Mouse (Mus musculus): Measurements from ENCODE around the gene Zfr.

DNA sequence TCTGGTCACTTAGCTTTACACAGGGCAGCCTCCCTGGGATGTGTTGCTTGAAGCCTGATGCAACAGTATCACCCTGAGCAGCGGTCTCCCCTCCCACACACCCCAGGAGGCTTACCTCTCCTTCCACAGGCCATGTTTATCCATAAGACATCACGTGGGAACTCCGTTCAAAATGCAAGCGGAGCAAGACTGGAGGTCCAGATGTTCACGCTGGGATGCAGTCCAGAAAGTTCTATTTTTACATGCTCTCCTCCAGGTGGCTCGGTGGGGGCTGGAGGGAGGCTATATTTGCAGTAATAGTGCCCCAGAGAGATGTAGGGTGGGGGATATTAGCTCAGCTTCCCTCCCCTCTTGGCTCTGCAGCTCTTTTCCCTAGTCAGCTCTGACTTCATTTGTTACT, 33.5 kb upstream of the Zfr start:
- TF ChIP-seq CTCF (IDR thresholded peaks at IDR 0.05; ENCODE audit: borderline replicate concordance, control insufficient read depth, extremely low read depth, insufficient read depth, low read length, poor library complexity) (no peak), POLR2A (IDR thresholded peaks at IDR 0.05; ENCODE audit: control insufficient read depth, extremely low read depth, insufficient read depth, low read length, poor library complexity) (no peak)
